Mouse (Mus musculus) bone marrow macrophage, adult 2 months (primary cell): ENCODE measurements around the gene Grip1. TPM values are rescaled to one million over a fixed set of nuclear protein-coding genes. Genes with fewer than 3 reads are reported as not detected.

ENCODE experiments used
- H3K27ac ChIP-seq: 2 replicates; pipeline ENCODE4 v1.5.1; 2012; ENCODE audit warnings: low read depth, low read length; ENCODE audit not compliant: insufficient read depth
- H3K4me1 ChIP-seq: 2 replicates; pipeline ENCODE4 v1.6.1; 2012; ENCODE audit warnings: low read length; ENCODE audit not compliant: control insufficient read depth, insufficient read depth
- H3K4me3 ChIP-seq: 2 replicates; pipeline ENCODE4 v1.5.1; 2012; ENCODE audit warnings: mild to moderate bottlenecking, low read length, moderate library complexity; ENCODE audit not compliant: insufficient read depth
- CTCF ChIP-seq: IDR thresholded peaks from 2 replicates; pipeline ENCODE4 v1.5.1; 2012; ENCODE audit warnings: low read depth, mild to moderate bottlenecking, low read length, moderate library complexity
- POLR2A ChIP-seq: IDR thresholded peaks from 2 replicates; pipeline ENCODE4 v1.6.1; 2012; ENCODE audit warnings: mild to moderate bottlenecking, low read depth, low read length, borderline replicate concordance
- polyA plus RNA-seq: library from polyadenylated mRNA; stranded (reverse); fragments of >200 nt; gene quantifications from 2 replicates; pipeline ENCODE4 v1.2.4, GENCODE M21; 2012; ENCODE audit not compliant: missing spikeins, insufficient read depth, insufficient read length

Gene Grip1
- polyA plus RNA-seq, 1 experiment = not detected

DNA sequence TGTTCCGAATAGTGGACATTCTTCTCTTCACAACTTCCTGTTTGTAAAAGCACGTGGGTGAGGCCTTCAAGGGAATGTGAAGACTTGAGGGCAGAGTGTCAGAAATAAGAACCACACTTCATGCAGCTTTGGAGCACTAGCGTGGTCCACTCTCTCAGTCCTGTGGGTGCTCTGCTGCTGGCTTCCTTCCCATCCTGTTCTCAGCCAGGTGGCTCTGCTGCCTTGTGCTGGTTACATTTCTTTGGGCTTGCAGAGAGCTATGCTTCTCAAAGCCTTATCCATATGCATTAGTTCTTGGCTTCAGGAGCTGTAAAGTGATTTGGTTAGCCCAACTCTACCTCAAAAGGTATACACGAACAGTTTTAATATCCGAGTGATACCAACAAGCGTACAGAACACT, 497.8 kb downstream of the Grip1 start:
- no peaks in the 10 kb centered on the region for H3K4me1 ChIP-seq
- H3K27ac ChIP-seq = no peak overlapping the region
- H3K4me3 ChIP-seq = no peak overlapping the region
- TF ChIP-seq POLR2A = no peak
- TF ChIP-seq CTCF = no peak

DNA sequence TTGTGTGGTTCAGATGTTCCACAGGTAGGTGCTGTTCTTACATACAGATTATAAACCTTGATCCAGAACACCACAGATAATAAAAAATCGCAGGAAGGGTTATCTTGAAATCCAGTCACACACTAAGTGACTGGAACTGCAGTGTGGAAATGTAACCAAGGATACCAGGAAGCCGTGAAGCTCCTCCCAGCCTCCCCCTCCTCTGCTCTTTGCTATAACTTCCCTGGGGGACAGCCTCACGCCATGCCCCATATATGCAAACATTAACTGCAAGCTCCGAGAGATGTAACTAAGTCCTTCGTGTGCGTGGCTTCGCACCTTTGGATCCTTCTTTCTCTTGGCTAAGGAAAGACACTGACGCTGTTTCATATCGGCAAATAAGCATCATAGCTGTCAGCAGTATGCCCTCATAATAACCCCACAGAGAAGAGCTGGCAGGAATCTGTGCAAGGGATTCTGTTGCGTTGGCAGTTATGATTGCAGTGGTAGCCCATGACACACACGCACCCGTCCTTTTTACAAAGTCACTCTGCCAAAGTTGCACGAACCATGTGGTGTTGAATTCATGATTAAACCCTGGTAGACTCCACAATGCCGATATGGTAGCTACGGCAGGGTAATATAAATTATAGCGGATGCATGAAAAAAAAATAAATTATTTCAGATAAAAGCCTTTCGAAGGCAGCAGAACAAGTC, 503.8 kb downstream of the Grip1 start:
- Histone ChIP-seq H3K4me3 (no peak overlapping the region), H3K27ac (no peak overlapping the region), H3K4me1 (no peaks in the 10 kb centered on the region)
- TF ChIP-seq POLR2A (no peak), CTCF (no peak)

DNA sequence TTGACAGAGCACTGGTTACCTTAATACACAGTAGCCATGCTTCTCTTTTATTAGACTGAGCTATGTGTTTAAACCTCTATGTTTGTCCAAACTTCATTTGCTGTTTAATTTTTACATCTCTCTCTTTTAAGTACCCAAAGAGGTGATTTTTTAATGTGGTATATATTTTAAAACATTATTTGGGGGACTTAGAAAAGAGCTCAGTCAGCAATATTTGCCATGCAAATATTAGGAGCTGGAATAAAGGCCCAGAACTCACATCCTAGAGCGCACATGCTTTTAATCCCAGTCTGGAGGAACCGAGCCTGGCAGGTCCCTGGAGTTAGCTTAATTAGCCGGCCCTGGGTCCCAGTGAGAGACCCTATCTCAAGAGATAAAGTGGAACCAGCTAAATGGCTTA, 507.3 kb downstream of the Grip1 start:
- Histone ChIP-seq H3K4me1 (no peaks in the 10 kb centered on the region), H3K27ac (no peak overlapping the region), H3K4me3 (no peak overlapping the region)
- TF ChIP-seq CTCF (no peak), POLR2A (no peak)

DNA sequence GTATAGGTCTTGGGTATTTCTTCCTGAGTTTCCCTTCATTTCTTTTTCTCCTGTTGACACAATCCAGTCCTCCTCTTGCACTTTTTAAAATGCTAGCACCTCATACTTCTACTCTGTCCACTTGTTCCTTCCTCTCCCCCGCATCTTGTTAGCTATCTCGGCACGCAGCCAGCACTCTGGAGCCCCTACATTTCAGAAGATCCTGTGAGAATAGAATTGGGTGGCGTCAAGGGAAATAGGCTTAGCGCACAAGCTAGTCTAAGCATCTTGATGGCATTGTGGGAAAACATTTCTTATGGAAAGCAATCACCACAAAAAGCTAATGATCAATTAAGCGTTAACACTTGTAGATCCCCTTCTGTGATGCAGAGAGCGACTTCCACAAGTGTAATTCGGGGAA, 512.7 kb downstream of the Grip1 start:
- H3K4me3 ChIP-seq = no peak overlapping the region
- no peaks in the 10 kb centered on the region for H3K4me1 ChIP-seq
- no peak overlapping the region for H3K27ac ChIP-seq
- TF ChIP-seq POLR2A (no peak), CTCF (no peak)

DNA sequence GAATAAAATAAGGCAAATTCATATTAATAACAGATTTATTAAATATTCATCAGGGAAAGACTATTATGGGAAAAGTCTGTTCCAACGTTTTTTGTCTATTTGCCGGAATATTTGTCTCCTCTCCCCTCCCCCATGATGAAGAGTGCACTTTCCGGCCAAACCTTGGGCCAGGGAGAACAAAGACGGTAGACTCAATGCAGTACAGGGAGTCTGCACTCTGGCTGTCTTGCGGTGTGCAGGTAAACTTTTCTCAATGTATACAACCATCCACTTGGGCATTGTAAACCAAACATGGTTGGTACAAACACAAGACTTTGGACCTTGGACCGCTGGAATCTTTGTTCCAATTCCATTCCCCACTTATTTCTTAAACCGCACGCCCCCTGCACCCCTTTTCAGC, 525.8 kb downstream of the Grip1 start:
- Histone ChIP-seq H3K4me3 (no peak overlapping the region), H3K27ac (no peak overlapping the region), H3K4me1 (no peaks in the 10 kb centered on the region)
- TF ChIP-seq POLR2A = no peak
- TF ChIP-seq CTCF = no peak

DNA sequence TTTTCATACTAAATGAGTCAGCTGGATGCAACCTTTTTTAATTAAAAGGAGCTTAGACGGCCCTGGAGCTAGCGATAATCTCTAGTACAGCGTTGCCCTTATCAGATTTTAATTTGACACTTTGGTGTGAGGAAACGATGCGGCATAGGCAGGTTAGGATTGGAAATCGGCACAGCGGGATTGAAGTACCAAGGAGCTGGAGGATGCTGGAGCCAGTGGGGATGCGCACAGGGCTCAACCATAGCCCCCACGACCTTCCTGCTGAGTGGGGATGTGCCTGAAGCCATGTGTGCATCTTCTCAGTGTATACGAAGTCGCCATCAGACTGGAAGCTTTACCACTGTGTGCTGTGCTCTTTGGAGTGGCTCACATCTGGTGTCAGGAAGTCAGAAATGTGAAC, 526.4 kb downstream of the Grip1 start:
- no peak overlapping the region for H3K4me3 ChIP-seq
- H3K4me1 ChIP-seq = no peaks in the 10 kb centered on the region
- TF ChIP-seq POLR2A = no peak
- no peak for TF ChIP-seq CTCF
- H3K27ac ChIP-seq = no peak overlapping the region

- no peaks in the 10 kb centered on the region for H3K4me1 ChIP-seq
- no peak overlapping the region for H3K4me3 ChIP-seq
- H3K27ac ChIP-seq = no peak overlapping the region
- no peak for TF ChIP-seq POLR2A
These were observed 530.7 kb downstream of the Grip1 start for GRCm38 (mm10) chr10:119984299-119984698.

DNA sequence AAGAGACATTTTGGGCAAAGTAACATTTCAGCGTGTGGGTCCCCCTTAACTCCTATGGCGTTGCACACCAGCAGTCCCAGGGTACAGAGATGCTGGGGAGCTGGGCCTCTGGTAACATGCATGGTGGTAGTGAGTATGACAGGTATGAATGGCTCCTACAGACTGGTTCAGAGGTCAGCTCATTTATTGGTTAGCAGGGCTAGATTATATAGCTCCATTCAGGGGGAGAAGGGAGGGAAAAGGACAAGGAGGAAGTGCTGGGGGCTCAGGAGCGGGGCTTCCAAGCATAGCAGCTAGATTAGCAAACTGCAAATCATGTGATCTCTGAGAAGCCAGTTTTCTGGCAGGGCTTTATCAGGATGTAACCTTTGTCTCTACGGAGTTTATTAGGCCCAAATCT, 544.8 kb downstream of the Grip1 start:
- Histone ChIP-seq H3K27ac (no peak overlapping the region), H3K4me3 (no peak overlapping the region), H3K4me1 (no peaks in the 10 kb centered on the region)
- no peak for TF ChIP-seq POLR2A
- no peak for TF ChIP-seq CTCF

DNA sequence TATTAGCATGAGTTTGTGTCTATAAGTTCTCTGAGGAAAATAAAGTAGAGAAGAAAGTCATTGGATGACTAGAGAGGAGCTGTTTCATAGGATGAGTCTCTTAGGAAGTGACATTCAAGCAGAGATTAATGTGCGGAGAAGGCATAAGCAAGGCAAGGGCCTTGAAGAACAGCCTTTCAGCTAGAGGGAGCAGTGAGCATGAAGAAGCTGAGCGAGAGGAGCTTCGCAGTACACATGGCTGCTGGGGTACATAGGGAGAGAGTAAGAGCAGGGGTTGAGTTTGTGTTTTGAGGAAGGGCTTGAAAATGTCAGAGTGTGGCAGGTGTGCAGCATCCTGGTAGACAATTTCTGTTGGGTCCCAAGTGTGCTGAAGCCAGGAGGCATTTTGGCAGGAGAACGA, 548.5 kb downstream of the Grip1 start:
- no peak overlapping the region for H3K4me3 ChIP-seq
- no peaks in the 10 kb centered on the region for H3K4me1 ChIP-seq
- H3K27ac ChIP-seq = no peak overlapping the region
- no peak for TF ChIP-seq POLR2A
- no peak for TF ChIP-seq CTCF

- Histone ChIP-seq H3K4me1 (no peaks in the 10 kb centered on the region), H3K4me3 (no peak overlapping the region), H3K27ac (no peak overlapping the region)
- no peak for TF ChIP-seq POLR2A
- no peak for TF ChIP-seq CTCF
These were observed 550.5 kb downstream of the Grip1 start for GRCm38 (mm10) chr10:120004096-120004495.

DNA sequence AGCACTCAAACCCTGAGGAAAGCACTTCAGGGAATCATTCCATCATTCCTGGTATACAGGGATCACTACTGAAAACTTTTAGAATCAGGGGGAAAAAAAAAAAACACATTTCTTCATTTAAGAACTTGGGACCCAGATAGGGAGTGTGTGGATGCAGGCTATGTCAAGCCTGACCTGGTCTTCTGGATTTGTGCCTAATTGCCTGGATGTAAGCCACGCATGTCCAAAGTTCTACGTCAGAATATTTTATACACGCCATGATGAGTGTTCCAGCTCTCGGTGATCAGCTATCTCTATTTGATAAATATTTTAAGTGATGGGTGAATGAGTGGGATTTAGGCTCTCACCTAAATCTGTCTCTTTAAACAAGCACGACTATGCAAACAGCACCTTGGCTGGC, 552.0 kb downstream of the Grip1 start:
- H3K4me1 ChIP-seq = no peaks in the 10 kb centered on the region

More for the DNA sequence above, 552.0 kb downstream of the Grip1 start:
- H3K4me3 ChIP-seq = no peak overlapping the region
- no peak for TF ChIP-seq POLR2A
- no peak for TF ChIP-seq CTCF
- no peak overlapping the region for H3K27ac ChIP-seq
